Mouse (Mus musculus): ENCODE results near the gene Stab1. TPM values are rescaled to one million over a fixed set of nuclear protein-coding genes. Genes with fewer than 3 reads are reported as not detected.

The Stab1 gene
- polyA plus RNA-seq, 1 experiment from 2014 or later: 21.8 TPM

GRCm38 (mm10) chr14:31089918-31090317 is 78.5 kb downstream of the Stab1 start:
- H3K4me1 ChIP-seq (ENCODE audit: control insufficient read depth, insufficient read depth, low read length): no peaks in the 10 kb centered on the region
- H3K27me3 ChIP-seq (replicated peaks; ENCODE audit: control insufficient read depth, insufficient read depth, low read length): no peaks in the 10 kb centered on the region
- DNase-seq (ENCODE audit: low spot score): no peak
- no peaks in the 10 kb centered on the region for H3K9me3 ChIP-seq (replicated peaks; ENCODE audit: control insufficient read depth, low read length)
- no peak for ATAC-seq
- no peak overlapping the region for H3K9ac ChIP-seq (ENCODE audit: low read length)
- WGBS: 93% methylated on average over 1 of the region's 1 CpGs
- H3K4me3 ChIP-seq (ENCODE audit: low read depth, low read length): no peak overlapping the region
- no peak overlapping the region for H3K27ac ChIP-seq (ENCODE audit: low read depth, low read length)
- no peak overlapping the region for H3K4me2 ChIP-seq (ENCODE audit: low read length)
- peaks cover 80% of the 10 kb centered on the region for H3K36me3 ChIP-seq (ENCODE audit: control insufficient read depth, insufficient read depth, low read length)

Other genes with a start within 250 kb of the Stab1 start
- gene Itih3, start 244.9 kb downstream of the Stab1 start, polyA plus RNA-seq (2014; fragmentation: Nextera tagmentation; extraction: Ambion mirVana): 0.19 and 0.62 TPM in 2 replicates
- not detected in 2 replicates for gene Itih1, start 225.4 kb downstream of the Stab1 start, polyA plus RNA-seq (2014; fragmentation: Nextera tagmentation; extraction: Ambion mirVana)
- 11.2 and 15.0 TPM in 2 replicates for gene Nek4, start 217.3 kb downstream of the Stab1 start, polyA plus RNA-seq (2014; fragmentation: Nextera tagmentation; extraction: Ambion mirVana)
- 55.9 and 56.0 TPM in 2 replicates for gene Glt8d1, start 167.2 kb downstream of the Stab1 start, polyA plus RNA-seq (2014; fragmentation: Nextera tagmentation; extraction: Ambion mirVana)
- gene Spcs1, start 167.0 kb downstream of the Stab1 start, polyA plus RNA-seq (2014; fragmentation: Nextera tagmentation; extraction: Ambion mirVana): 315 and 338 TPM in 2 replicates
- 103 and 125 TPM in 2 replicates for gene Pbrm1, start 149.5 kb downstream of the Stab1 start, polyA plus RNA-seq (2014; fragmentation: Nextera tagmentation; extraction: Ambion mirVana)
- gene Gnl3, start 149.5 kb downstream of the Stab1 start, polyA plus RNA-seq (2014; fragmentation: Nextera tagmentation; extraction: Ambion mirVana): 63.3 and 65.1 TPM in 2 replicates
- 72.1 and 93.8 TPM in 2 replicates for gene Smim4, start 39.7 kb downstream of the Stab1 start, polyA plus RNA-seq (2014; fragmentation: Nextera tagmentation; extraction: Ambion mirVana)
- 225 and 288 TPM in 2 replicates for gene Nt5dc2, start 37.6 kb downstream of the Stab1 start, polyA plus RNA-seq (2014; fragmentation: Nextera tagmentation; extraction: Ambion mirVana)
- 1.2 and 1.3 TPM in 2 replicates for gene Tnnc1, start 39.7 kb upstream of the Stab1 start, polyA plus RNA-seq (2014; fragmentation: Nextera tagmentation; extraction: Ambion mirVana)
- 217 and 277 TPM in 2 replicates for gene Nisch, start 48.3 kb upstream of the Stab1 start, polyA plus RNA-seq (2014; fragmentation: Nextera tagmentation; extraction: Ambion mirVana)
- gene Sema3g, start 49.2 kb upstream of the Stab1 start, polyA plus RNA-seq (2014; fragmentation: Nextera tagmentation; extraction: Ambion mirVana): 0.23 and 0.25 TPM in 2 replicates
- 11.6 and 13.2 TPM in 2 replicates for gene Phf7, start 82.7 kb upstream of the Stab1 start, polyA plus RNA-seq (2014; fragmentation: Nextera tagmentation; extraction: Ambion mirVana)
- gene Bap1, start 82.8 kb upstream of the Stab1 start, polyA plus RNA-seq (2014; fragmentation: Nextera tagmentation; extraction: Ambion mirVana): 93.9 and 105 TPM in 2 replicates
- gene Dnah1, start 155.3 kb upstream of the Stab1 start, polyA plus RNA-seq (2014; fragmentation: Nextera tagmentation; extraction: Ambion mirVana): 3.8 and 4.2 TPM in 2 replicates
- 61.9 and 69.2 TPM in 2 replicates for gene Capn7, start 168.0 kb upstream of the Stab1 start, polyA plus RNA-seq (2014; fragmentation: Nextera tagmentation; extraction: Ambion mirVana)

All from forebrain, embryonic 14.5 days (tissue).